Mouse (Mus musculus) hindbrain, embryonic 11.5 days (tissue): Measurements from ENCODE around the gene Atp6v1g2. TPM values are rescaled to one million over a fixed set of nuclear protein-coding genes. Genes with fewer than 3 reads are reported as not detected.

Experiments
- ATAC-seq: fragments of 200-750 bp; cut with Nextera tagmentation; 2 replicates; pipeline ENCODE4 v1.8.0; 2017; ENCODE audit warnings: mild to moderate bottlenecking, moderate TSS enrichment, moderate library complexity; ENCODE audit not compliant: low FRiP score
- DNase-seq: peaks from one replicate; pipeline ENCODE4 v3.0.0-alpha.2; 2015; ENCODE audit warnings: low spot score
- H3K27ac ChIP-seq: fragments of 300-500 bp; sonication (generic); 2 replicates; pipeline ENCODE4 v1.5.1; 2014; ENCODE audit warnings: mild to moderate bottlenecking, low read depth, low read length
- H3K27me3 ChIP-seq: fragments of 300-500 bp; sonication (generic); 2 replicates; pipeline ENCODE4 v1.6.1; 2014; ENCODE audit warnings: mild to moderate bottlenecking, low read length, moderate library complexity, mixed read lengths; ENCODE audit not compliant: control insufficient read depth, insufficient read depth
- H3K36me3 ChIP-seq: fragments of 300-500 bp; sonication (generic); 2 replicates; pipeline ENCODE4 v1.6.1; 2014; ENCODE audit warnings: mild to moderate bottlenecking, low read length, moderate library complexity, mixed read lengths; ENCODE audit not compliant: control insufficient read depth, insufficient read depth
- H3K4me1 ChIP-seq: fragments of 300-500 bp; sonication (generic); replicated peaks from 2 replicates; pipeline ENCODE4 v1.6.1; 2014; ENCODE audit warnings: low read length, mixed read lengths; ENCODE audit not compliant: control insufficient read depth, insufficient read depth
- H3K4me2 ChIP-seq: fragments of 300-500 bp; sonication (generic); replicated peaks from 2 replicates; pipeline ENCODE4 v1.6.1; 2014; ENCODE audit warnings: mild to moderate bottlenecking, low read depth, low read length
- H3K4me3 ChIP-seq: fragments of 300-500 bp; sonication (generic); 2 replicates; pipeline ENCODE4 v1.5.1; 2014; ENCODE audit warnings: low read depth, low read length
- H3K9ac ChIP-seq: fragments of 300-500 bp; sonication (generic); 2 replicates; pipeline ENCODE4 v1.6.1; 2014; ENCODE audit warnings: low read depth, low read length
- H3K9me3 ChIP-seq: fragments of 300-500 bp; sonication (generic); 2 replicates; pipeline ENCODE4 v1.6.1; 2016; ENCODE audit warnings: low read length; ENCODE audit not compliant: control insufficient read depth
- WGBS: fragments of 180-500 bp; shearing (Covaris S2); extraction: QIAGEN DNeasy Blood & Tissue Kit; methylation state at CpG from one replicate; pipeline ENCODE4 v1.1.7; 2014; 5-methylcytosine and 5-hydroxymethylcytosine counted together
- polyA plus RNA-seq: library from polyadenylated mRNA; unstranded; fragments of >200 nt; fragmentation: Nextera tagmentation; extraction: Ambion mirVana; gene quantifications from 2 replicates; pipeline ENCODE4 v1.2.1, GENCODE M21; 2014

Atp6v1g2 gene
- polyA plus RNA-seq, 1 experiment from 2014 or later, result 14.7 TPM

GRCm38 (mm10) chr17:35239700-35240099, 6.2 kb downstream of the Atp6v1g2 start:
- H3K4me3 ChIP-seq, result no peak overlapping the region
- H3K4me1 ChIP-seq, result peaks cover 18% of the 10 kb centered on the region
- ATAC-seq, result no peak
- no peaks in the 10 kb centered on the region for H3K27me3 ChIP-seq
- WGBS, result 81% methylated on average over 5 of the region's 5 CpGs
- H3K4me2 ChIP-seq, result no peak overlapping the region
- no peak overlapping the region for H3K27ac ChIP-seq
- no peaks in the 10 kb centered on the region for H3K9me3 ChIP-seq
- no peak for DNase-seq
- no peak overlapping the region for H3K9ac ChIP-seq
- peaks cover 10% of the 10 kb centered on the region for H3K36me3 ChIP-seq

- peak overlapping the region; percentile 97 for H3K4me3 ChIP-seq
- WGBS, result 34% methylated on average over 12 of the region's 12 CpGs
- DNase-seq (no peak), ATAC-seq (no peak; the same call in 1 of the 2 replicates)
- no peaks in the 10 kb centered on the region for H3K27me3 ChIP-seq
- peak overlapping the region; percentile 71 for H3K4me2 ChIP-seq
- H3K36me3 ChIP-seq, result peaks cover 18% of the 10 kb centered on the region
- no peaks in the 10 kb centered on the region for H3K9me3 ChIP-seq
- peak overlapping the region; percentile 98 for H3K27ac ChIP-seq
- H3K9ac ChIP-seq, result peak overlapping the region; percentile 58
- H3K4me1 ChIP-seq, result peaks cover 23% of the 10 kb centered on the region
These were observed 7.2 kb downstream of the Atp6v1g2 start for GRCm38 (mm10) chr17:35240384-35241304.

- Histone ChIP-seq H3K27me3 (no peaks in the 10 kb centered on the region), H3K9me3 (no peaks in the 10 kb centered on the region), H3K36me3 (peaks cover 24% of the 10 kb centered on the region), H3K9ac (peak within 1 kb of the TSS; percentile 100), H3K27ac (peak within 1 kb of the TSS; percentile 98), H3K4me3 (peak within 1 kb of the TSS; percentile 97), H3K4me2 (peak within 1 kb of the TSS; percentile 71), H3K4me1 (peaks cover 27% of the 10 kb centered on the region)
- WGBS, result under 1% methylated on average over 69 of the region's 69 CpGs
- DNase-seq, result peak; percentile 97
- peak; percentile 91 for ATAC-seq
These were observed 8.0 kb downstream of the Atp6v1g2 start, which contains the start of gene Ddx39b for GRCm38 (mm10) chr17:35241305-35242014. Ddx39b (plus strand) TSS chr17:35241746.

- Histone ChIP-seq H3K27me3 (no peaks in the 10 kb centered on the region), H3K9ac (peak overlapping the region; percentile 100), H3K27ac (peak overlapping the region; percentile 98), H3K4me3 (peak overlapping the region; percentile 97), H3K36me3 (peaks cover 32% of the 10 kb centered on the region), H3K4me2 (peak overlapping the region; percentile 71), H3K4me1 (peaks cover 24% of the 10 kb centered on the region), H3K9me3 (no peaks in the 10 kb centered on the region)
- ATAC-seq, result peak; percentile 71
- under 1% methylated on average over 55 of the region's 55 CpGs for WGBS
- peak; percentile 82 for DNase-seq
These were observed 8.8 kb downstream of the Atp6v1g2 start for GRCm38 (mm10) chr17:35242015-35242941.

GRCm38 (mm10) chr17:35243086-35243485, 9.6 kb downstream of the Atp6v1g2 start:
- peaks cover 37% of the 10 kb centered on the region for H3K36me3 ChIP-seq
- DNase-seq (peak; percentile 71), ATAC-seq (no peak)
- WGBS, result 7% methylated on average over 16 of the region's 16 CpGs
- H3K27me3 ChIP-seq, result no peaks in the 10 kb centered on the region
- peak overlapping the region; percentile 98 for H3K27ac ChIP-seq
- peak overlapping the region; percentile 97 for H3K4me3 ChIP-seq
- H3K9ac ChIP-seq, result peak overlapping the region; percentile 100
- no peaks in the 10 kb centered on the region for H3K9me3 ChIP-seq
- H3K4me1 ChIP-seq, result peaks cover 24% of the 10 kb centered on the region
- peak overlapping the region; percentile 71 for H3K4me2 ChIP-seq

- Histone ChIP-seq H3K4me2 (0 out of 2 replicates have a peak overlapping the region, but pooled peaks have one; percentile 71), H3K27ac (no peak overlapping the region), H3K27me3 (no peaks in the 10 kb centered on the region), H3K36me3 (peaks cover 50% of the 10 kb centered on the region), H3K9me3 (no peaks in the 10 kb centered on the region), H3K4me3 (no peak overlapping the region), H3K9ac (no peak overlapping the region), H3K4me1 (peaks cover 24% of the 10 kb centered on the region)
- DNase-seq (no peak), ATAC-seq (no peak)
- WGBS, result 94% methylated on average over 2 of the region's 2 CpGs
These were observed 11.5 kb downstream of the Atp6v1g2 start for GRCm38 (mm10) chr17:35244999-35245398.

DNA sequence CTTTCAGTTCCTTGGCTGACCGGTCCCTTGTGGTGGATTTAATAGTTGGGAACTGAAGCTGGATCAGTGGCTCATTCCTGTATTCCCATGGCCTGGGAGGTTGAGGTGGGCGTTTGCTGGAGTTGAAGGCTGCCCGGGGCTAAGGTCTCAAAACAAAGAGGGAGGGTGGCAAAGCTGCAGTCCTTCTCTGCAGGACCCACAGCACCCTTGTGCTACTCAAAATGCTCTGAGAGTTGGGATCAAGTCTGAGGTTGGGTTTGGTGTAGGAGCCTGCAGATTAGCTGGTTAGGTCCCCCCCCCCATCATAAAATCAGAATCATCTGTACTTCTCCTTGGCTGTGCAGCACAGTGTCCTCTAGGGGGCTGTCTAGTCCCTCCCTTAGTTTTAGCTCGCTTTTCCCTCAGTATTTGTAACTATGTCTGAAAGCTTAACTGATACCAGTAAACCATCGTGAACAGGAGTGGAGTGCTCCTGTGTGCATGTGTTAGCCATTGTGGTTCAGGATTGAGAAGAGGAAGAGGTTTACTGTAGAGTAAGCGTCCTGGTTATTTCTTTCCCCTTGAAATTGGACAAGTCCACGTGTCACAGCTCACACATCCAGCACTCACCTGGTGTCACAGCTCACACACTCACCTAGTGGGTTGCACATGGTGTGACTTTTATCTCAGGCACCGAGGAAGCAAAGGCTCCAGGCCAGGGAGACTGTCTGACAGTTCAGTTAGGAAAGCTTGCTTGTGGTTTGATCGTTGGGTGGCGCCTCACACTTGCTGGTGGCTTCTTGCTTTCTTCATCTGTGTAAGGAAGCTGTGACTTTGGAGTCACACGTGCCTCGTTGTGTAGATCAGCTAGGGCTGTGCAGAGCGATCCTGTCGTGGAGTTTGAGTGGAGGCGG, 12.5 kb downstream of the Atp6v1g2 start:
- 87% methylated on average over 15 of the region's 15 CpGs for WGBS
- H3K36me3 ChIP-seq, result peaks cover 59% of the 10 kb centered on the region
- H3K9me3 ChIP-seq, result no peaks in the 10 kb centered on the region
- H3K9ac ChIP-seq, result no peak overlapping the region
- peak overlapping the region; percentile 6; the same call in 1 of the 2 replicates for H3K4me3 ChIP-seq
- DNase-seq (no peak), ATAC-seq (no peak)
- H3K4me2 ChIP-seq, result no peak overlapping the region
- H3K27me3 ChIP-seq, result no peaks in the 10 kb centered on the region
- H3K4me1 ChIP-seq, result peaks cover 21% of the 10 kb centered on the region
- no peak overlapping the region for H3K27ac ChIP-seq
